10 mouse cellular contexts compared by ENCODE assay signal in genomic region chr9:117380076-117380475, GRCm38 (mm10).
DNase-seq lines count a peak whose midpoint lies in the region; ATAC-seq and TF ChIP-seq lines count a peak whose summit lies in the region.
"Had no signal": no experiment of that assay in that cellular context is flagged by ENCODE, and none has a peak within 500 bp of the region (broad histone marks: within the 10 kb centered on the region; RNA-seq: fewer than 3 reads in every experiment).

No protein-coding gene starts in this region.

- H3K27ac ChIP-seq in hindbrain, embryonic 10.5 days, result peak overlapping the region; percentile 13; the same call in 1 of the 2 replicates
- no peak overlapping the region for H3K27ac ChIP-seq in hindbrain, postnatal 0 days
- H3K27ac ChIP-seq in midbrain, embryonic 12.5 days (replicated peaks), result no peak overlapping the region

- H3K4me3 ChIP-seq in hindbrain, embryonic 10.5 days, result no peak overlapping the region
- no peak overlapping the region for H3K4me3 ChIP-seq in hindbrain, postnatal 0 days (ENCODE audit: low read length)
- no peak overlapping the region for H3K4me3 ChIP-seq in midbrain, embryonic 12.5 days
- H3K4me3 ChIP-seq in lung, adult 2 months (replicated peaks; ENCODE audit: extremely low read depth, low read depth, low read length), result no peak overlapping the region

- DNase-seq in hindbrain, embryonic 10.5 days (ENCODE audit: low spot score), result peak; percentile 39
- no peak for DNase-seq in hindbrain, postnatal 0 days (ENCODE audit: low spot score)
- peak; percentile 69 for DNase-seq in embryo, embryonic 11 days
- DNase-seq in kidney, adult 8-10 months, result peak; percentile 69
- DNase-seq in thymus, postnatal 25 days, result no peak
- no peak for DNase-seq in lung, adult 2 months
- DNase-seq: cerebellum, postnatal 25 days; lung, adult 18-20 months had no signal

- peaks cover 20% of the 10 kb centered on the region; the same call in 1 of the 2 replicates for H3K4me1 ChIP-seq in hindbrain, embryonic 10.5 days (replicated peaks)
- no peaks in the 10 kb centered on the region for H3K4me1 ChIP-seq in hindbrain, postnatal 0 days (ENCODE audit: insufficient read depth, low read length)
- H3K4me1 ChIP-seq in midbrain, embryonic 12.5 days, result peaks cover 14% of the 10 kb centered on the region; the same call in 1 of the 2 replicates
- no peaks in the 10 kb centered on the region for H3K4me1 ChIP-seq in lung, adult 2 months (ENCODE audit: control insufficient read depth, insufficient read depth, low read length)

- no peak for ATAC-seq in hindbrain, postnatal 0 days
- peak; percentile 71 for ATAC-seq in midbrain, embryonic 12.5 days (ENCODE audit: low FRiP score, low read depth)
- ATAC-seq in activated CD4-positive, CD25-positive, alpha-beta regulatory T cell, adult 4 months, result no peak

- TF ChIP-seq POLR2A in lung, adult 2 months (IDR thresholded peaks at IDR 0.05; ENCODE audit: borderline replicate concordance, extremely low read depth, low read depth, low read length), result no peak

- TF ChIP-seq CTCF in hindbrain, postnatal 0 days (IDR thresholded peaks at IDR 0.05; ENCODE audit: low read depth), result no peak
- no peak for TF ChIP-seq CTCF in lung, adult 2 months (IDR thresholded peaks at IDR 0.05; ENCODE audit: insufficient read depth, low read length)

- H3K9me3 ChIP-seq in hindbrain, embryonic 10.5 days, result no peaks in the 10 kb centered on the region
- no peaks in the 10 kb centered on the region for H3K9me3 ChIP-seq in hindbrain, postnatal 0 days (ENCODE audit: low read length)
- H3K9me3 ChIP-seq in midbrain, embryonic 12.5 days, result no peaks in the 10 kb centered on the region

- no peaks in the 10 kb centered on the region for H3K36me3 ChIP-seq in hindbrain, embryonic 10.5 days
- H3K36me3 ChIP-seq in hindbrain, postnatal 0 days (ENCODE audit: insufficient read depth, low read length), result no peaks in the 10 kb centered on the region
- H3K36me3 ChIP-seq in midbrain, embryonic 12.5 days, result no peaks in the 10 kb centered on the region

- H3K9ac ChIP-seq in hindbrain, postnatal 0 days (replicated peaks; ENCODE audit: low read length), result no peak overlapping the region
- no peak overlapping the region for H3K9ac ChIP-seq in midbrain, embryonic 12.5 days (replicated peaks)

- 26% methylated on average over 5 of the region's 5 CpGs for WGBS in hindbrain, embryonic 10.5 days
- 29% methylated on average over 5 of the region's 5 CpGs for WGBS in hindbrain, postnatal 0 days
- 11% methylated on average over 5 of the region's 5 CpGs for WGBS in midbrain, embryonic 12.5 days
- 64% methylated on average over 5 of the region's 5 CpGs for WGBS in lung, adult 2 months

- no peaks in the 10 kb centered on the region for H3K27me3 ChIP-seq in hindbrain, embryonic 10.5 days (ENCODE audit: insufficient read depth, poor library complexity, severe bottlenecking)
- H3K27me3 ChIP-seq in hindbrain, postnatal 0 days (ENCODE audit: insufficient read depth, low read length), result no peaks in the 10 kb centered on the region
- H3K27me3 ChIP-seq in midbrain, embryonic 12.5 days, result peaks cover 27% of the 10 kb centered on the region

- no peak overlapping the region for H3K4me2 ChIP-seq in hindbrain, postnatal 0 days (ENCODE audit: low read depth, low read length)
- H3K4me2 ChIP-seq in midbrain, embryonic 12.5 days (replicated peaks), result no peak overlapping the region

Comparison
In these comparisons a context has a peak if more than half of its experiments do, and no peak if none do; other contexts are left out.
1. DNase-seq: peak in hindbrain, embryonic 10.5 days (single experiment), embryo, embryonic 11 days (single experiment) and kidney, adult 8-10 months (2 of 2); none in hindbrain, postnatal 0 days (single experiment), thymus, postnatal 25 days (single experiment) and lung, adult 2 months (single experiment).